Mouse (Mus musculus) neural tube, embryonic 11.5 days (tissue): Measurements from ENCODE around the gene 4933424G06Rik. TPM values are rescaled to one million over a fixed set of nuclear protein-coding genes. Genes with fewer than 3 reads are reported as not detected.
A peak's percentile ranks its signal among the peaks of the same experiment; 100 is the strongest.

Experiments used
- ATAC-seq: fragments of 200-750 bp; cut with Nextera tagmentation; 2 replicates; pipeline ENCODE4 v1.8.0; 2017; ENCODE audit warnings: moderate number of reproducible peaks, mild to moderate bottlenecking, moderate TSS enrichment, moderate library complexity; ENCODE audit not compliant: insufficient read depth, low FRiP score, low TSS enrichment
- DNase-seq: peaks from one replicate; pipeline ENCODE4 v3.0.0-alpha.2; 2015; ENCODE audit warnings: low spot score
- H3K27ac ChIP-seq: fragments of 300-500 bp; sonication (generic); 2 replicates; pipeline ENCODE4 v1.5.1; 2014; ENCODE audit warnings: low read depth, mild to moderate bottlenecking, low read length
- H3K27me3 ChIP-seq: fragments of 300-500 bp; sonication (generic); 2 replicates; pipeline ENCODE4 v1.6.1; 2014; ENCODE audit warnings: mild to moderate bottlenecking, low read length, mixed read lengths; ENCODE audit not compliant: control insufficient read depth, insufficient read depth
- H3K36me3 ChIP-seq: fragments of 300-500 bp; sonication (generic); 2 replicates; pipeline ENCODE4 v1.6.1; 2014; ENCODE audit warnings: mild to moderate bottlenecking, low read length, moderate library complexity, mixed read lengths; ENCODE audit not compliant: control insufficient read depth, insufficient read depth
- H3K4me1 ChIP-seq: fragments of 300-500 bp; sonication (generic); 2 replicates; pipeline ENCODE4 v1.6.1; 2014; ENCODE audit warnings: low read length, mixed read lengths; ENCODE audit not compliant: control insufficient read depth, insufficient read depth
- H3K4me2 ChIP-seq: fragments of 300-500 bp; sonication (generic); 2 replicates; pipeline ENCODE4 v1.6.1; 2014; ENCODE audit warnings: low read depth, mild to moderate bottlenecking, moderate library complexity
- H3K4me3 ChIP-seq: fragments of 300-500 bp; sonication (generic); 2 replicates; pipeline ENCODE4 v1.5.1; 2014; ENCODE audit warnings: low read depth, low read length
- H3K9ac ChIP-seq: fragments of 300-500 bp; sonication (generic); 2 replicates; pipeline ENCODE4 v1.6.1; 2014; ENCODE audit warnings: mild to moderate bottlenecking, low read length
- H3K9me3 ChIP-seq: fragments of 300-500 bp; sonication (generic); 2 replicates; pipeline ENCODE4 v1.6.1; 2016; ENCODE audit warnings: low read length; ENCODE audit not compliant: control insufficient read depth
- WGBS: fragments of 180-500 bp; shearing (Covaris S2); extraction: QIAGEN DNeasy Blood & Tissue Kit; methylation state at CpG from one replicate; pipeline ENCODE4 v1.1.7; 2014; 5-methylcytosine and 5-hydroxymethylcytosine counted together
- polyA plus RNA-seq: library from polyadenylated mRNA; unstranded; fragments of >200 nt; fragmentation: Nextera tagmentation; extraction: Ambion mirVana; gene quantifications from 2 replicates; pipeline ENCODE4 v1.2.1, GENCODE M21; 2014

4933424G06Rik gene
- polyA plus RNA-seq, 1 experiment from 2014 or later, result not detected

DNA sequence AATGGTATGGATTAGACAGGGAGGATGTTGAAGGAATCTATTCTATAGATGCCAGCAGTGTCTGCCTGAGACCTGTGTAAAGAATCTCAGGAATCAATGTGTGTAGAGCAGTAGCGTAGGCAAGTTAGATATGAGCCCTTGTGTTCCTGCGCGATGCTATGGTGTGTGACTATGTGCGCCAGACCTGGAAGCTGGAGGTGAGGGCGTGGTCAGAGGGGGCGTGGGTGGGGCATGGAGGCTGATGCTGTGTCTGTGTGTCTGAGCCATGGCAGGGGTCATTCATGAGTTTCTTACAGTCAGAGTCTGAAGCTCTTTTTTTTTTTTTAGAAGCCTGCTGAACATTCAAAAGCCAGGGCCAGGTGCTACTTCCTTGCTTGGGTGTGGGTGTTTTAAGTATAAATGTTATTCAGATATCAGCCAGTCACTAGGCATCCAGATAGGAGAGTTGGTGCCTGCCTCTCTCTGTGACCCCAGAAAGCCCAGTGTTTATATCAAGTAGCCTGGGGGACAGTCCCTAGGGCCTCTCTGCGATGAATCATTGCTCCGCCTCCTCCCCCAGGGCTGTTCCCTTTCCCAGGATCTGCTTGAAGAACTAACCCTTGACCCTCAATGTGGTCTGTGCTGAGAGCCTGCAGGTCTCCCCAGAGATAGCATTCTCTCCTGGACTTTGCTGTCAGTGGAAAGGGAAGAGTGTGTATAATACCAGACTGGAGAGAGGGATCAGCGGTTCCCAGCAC lies 62.4 kb downstream of the 4933424G06Rik start:
- H3K9me3 ChIP-seq, result no peaks in the 10 kb centered on the region
- no peaks in the 10 kb centered on the region for H3K4me1 ChIP-seq
- WGBS, result 82% methylated on average over 9 of the region's 9 CpGs
- H3K4me2 ChIP-seq, result no peak overlapping the region
- no peak overlapping the region for H3K9ac ChIP-seq
- no peak overlapping the region for H3K4me3 ChIP-seq
- no peak for ATAC-seq
- no peak for DNase-seq
- no peak overlapping the region for H3K27ac ChIP-seq
- H3K27me3 ChIP-seq, result peaks cover 10% of the 10 kb centered on the region
- no peaks in the 10 kb centered on the region for H3K36me3 ChIP-seq

DNA sequence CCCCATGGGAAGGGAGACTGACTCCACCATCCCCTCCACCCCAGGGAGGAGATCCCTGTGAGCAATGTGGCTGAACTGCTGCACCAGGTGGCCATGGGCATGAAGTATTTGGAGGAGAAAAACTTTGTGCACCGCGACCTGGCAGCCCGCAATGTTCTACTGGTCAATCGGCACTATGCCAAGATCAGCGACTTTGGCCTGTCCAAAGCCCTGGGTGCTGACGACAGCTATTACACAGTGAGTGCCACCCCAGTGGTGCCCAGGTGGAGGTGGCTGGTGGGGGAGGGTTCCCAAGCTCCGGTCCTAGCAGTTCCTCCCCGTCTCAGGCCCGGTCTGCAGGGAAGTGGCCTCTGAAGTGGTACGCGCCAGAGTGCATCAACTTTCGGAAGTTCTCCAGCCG lies 70.8 kb downstream of the 4933424G06Rik start:
- WGBS, result 91% methylated on average over 13 of the region's 13 CpGs
- ATAC-seq (no peak), DNase-seq (no peak)
- Histone ChIP-seq H3K4me3 (no peak overlapping the region), H3K4me1 (no peaks in the 10 kb centered on the region), H3K9me3 (no peaks in the 10 kb centered on the region), H3K27me3 (no peaks in the 10 kb centered on the region), H3K4me2 (no peak overlapping the region), H3K36me3 (no peaks in the 10 kb centered on the region), H3K27ac (no peak overlapping the region), H3K9ac (no peak overlapping the region)

DNA sequence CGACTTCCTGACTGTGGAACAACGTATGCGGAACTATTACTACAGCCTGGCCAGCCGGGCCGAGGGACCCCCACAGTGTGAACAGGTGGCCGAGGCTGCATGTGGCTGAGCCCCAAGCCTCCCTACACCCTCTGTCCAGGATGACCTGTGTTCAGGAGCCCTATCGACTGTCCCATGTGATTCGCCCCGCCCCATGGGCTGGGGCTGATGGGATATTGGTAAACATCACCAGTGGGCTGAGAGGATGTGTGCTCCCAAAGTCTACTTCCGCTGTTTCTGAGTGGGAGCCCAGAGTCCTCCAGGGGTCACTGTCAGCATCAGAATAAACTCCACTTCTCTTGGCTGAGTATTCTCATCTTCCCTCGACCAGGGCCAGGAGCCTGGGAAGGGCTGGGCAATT lies 72.5 kb downstream of the 4933424G06Rik start:
- Histone ChIP-seq H3K4me3 (no peak overlapping the region), H3K9ac (no peak overlapping the region)
- 86% methylated on average over 11 of the region's 11 CpGs for WGBS

DNA sequence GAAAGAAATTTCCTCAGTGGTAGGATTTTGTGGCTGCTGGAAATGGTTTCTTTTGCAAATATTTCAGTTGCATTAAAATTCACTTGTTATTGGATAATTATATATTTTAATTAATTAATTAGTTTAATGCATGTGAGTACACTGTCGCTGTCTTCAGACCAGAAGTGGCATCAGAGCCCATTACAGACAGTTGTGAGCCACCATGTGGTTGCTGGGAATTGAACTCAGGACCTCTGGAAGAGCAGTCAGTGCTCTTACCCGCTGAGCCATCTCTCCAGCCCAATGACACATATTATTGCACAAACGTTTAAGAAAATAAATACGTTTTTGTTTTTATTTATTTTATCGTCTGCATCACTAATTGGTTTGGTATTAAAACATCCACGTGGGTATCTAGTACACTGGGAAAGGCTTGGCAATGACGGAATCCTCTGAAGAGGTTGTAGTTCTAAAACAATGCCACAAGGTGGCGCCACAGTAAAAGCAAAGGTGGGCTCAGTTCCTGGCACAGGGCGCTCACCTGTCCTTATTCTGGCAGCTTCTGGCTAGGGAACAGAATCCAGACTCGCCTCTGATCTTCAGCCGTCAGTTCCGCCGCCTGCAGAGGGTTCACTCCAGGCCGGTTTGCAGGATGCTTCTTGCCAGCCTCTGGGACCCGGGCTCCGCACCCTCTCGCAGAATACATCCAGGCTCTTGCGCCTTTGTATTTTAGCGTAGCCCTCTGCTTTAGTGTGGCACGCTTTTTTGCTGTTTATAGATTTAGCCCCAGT lies 74.6 kb downstream of the 4933424G06Rik start:
- Histone ChIP-seq H3K27ac (no peak overlapping the region), H3K9me3 (no peaks in the 10 kb centered on the region), H3K36me3 (no peaks in the 10 kb centered on the region), H3K9ac (peak overlapping the region; percentile 70), H3K4me2 (peak overlapping the region; percentile 91), H3K4me3 (peak overlapping the region; percentile 38), H3K27me3 (no peaks in the 10 kb centered on the region), H3K4me1 (no peaks in the 10 kb centered on the region)
- 4% methylated on average over 20 of the region's 20 CpGs for WGBS
- ATAC-seq, result peak; percentile 71
- peak; percentile 79 for DNase-seq

More for the DNA sequence above, 72.5 kb downstream of the 4933424G06Rik start:
- Histone ChIP-seq H3K4me2 (no peak overlapping the region), H3K27ac (no peak overlapping the region), H3K4me1 (no peaks in the 10 kb centered on the region), H3K27me3 (no peaks in the 10 kb centered on the region), H3K36me3 (no peaks in the 10 kb centered on the region), H3K9me3 (no peaks in the 10 kb centered on the region)
- DNase-seq (no peak), ATAC-seq (no peak)

DNA sequence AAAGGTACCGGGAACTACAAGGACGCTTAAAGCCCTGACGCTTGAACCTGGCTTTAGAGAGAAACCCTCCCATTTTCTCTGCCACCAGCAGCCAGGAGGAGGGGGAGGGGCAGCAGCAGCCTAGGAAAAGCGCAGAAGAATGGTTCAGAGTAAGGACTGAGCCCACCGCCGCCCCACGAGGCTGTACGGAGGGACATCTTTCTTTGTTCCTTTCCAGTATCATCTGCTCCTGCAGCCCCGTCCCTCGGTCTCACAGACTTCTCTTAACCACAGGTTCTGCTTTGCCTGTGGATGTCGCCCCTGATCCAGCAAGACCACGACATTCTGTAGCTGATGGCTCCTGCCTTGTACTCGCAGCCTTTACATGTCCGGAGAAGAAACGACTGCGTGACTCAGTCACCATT lies 75.3 kb downstream of the 4933424G06Rik start:
- H3K27ac ChIP-seq, result no peak overlapping the region
- ATAC-seq (peak; percentile 21), DNase-seq (peak; percentile 63)
- H3K27me3 ChIP-seq, result no peaks in the 10 kb centered on the region
- H3K4me3 ChIP-seq, result peak overlapping the region; percentile 38
- WGBS, result 3% methylated on average over 16 of the region's 16 CpGs
- H3K9me3 ChIP-seq, result no peaks in the 10 kb centered on the region
- peak overlapping the region; percentile 91 for H3K4me2 ChIP-seq
- H3K36me3 ChIP-seq, result no peaks in the 10 kb centered on the region
- peak overlapping the region; percentile 70 for H3K9ac ChIP-seq
- H3K4me1 ChIP-seq, result no peaks in the 10 kb centered on the region

DNA sequence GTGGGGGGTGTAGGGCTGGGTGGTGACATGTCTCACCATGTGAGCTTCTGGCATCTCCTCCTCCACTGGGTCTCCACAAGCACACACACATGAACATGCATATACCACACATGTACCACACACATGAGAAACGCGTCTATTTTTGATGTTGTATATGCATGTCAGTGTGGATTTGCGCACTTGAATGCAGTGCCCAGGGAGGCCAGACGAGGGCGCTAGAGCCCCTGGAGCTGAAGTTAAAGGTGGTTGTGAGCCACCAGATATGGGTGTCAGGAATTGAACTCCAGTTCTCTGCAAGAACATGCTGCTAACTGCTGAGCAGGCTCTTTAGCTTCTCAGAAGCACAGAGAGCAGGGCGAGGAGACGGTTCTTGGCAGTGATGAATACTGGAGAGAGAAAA lies 76.4 kb downstream of the 4933424G06Rik start:
- no peak overlapping the region for H3K4me3 ChIP-seq
- no peak overlapping the region for H3K9ac ChIP-seq
- no peaks in the 10 kb centered on the region for H3K4me1 ChIP-seq
- no peak for DNase-seq
- 92% methylated on average over 7 of the region's 7 CpGs for WGBS
- H3K27me3 ChIP-seq, result no peaks in the 10 kb centered on the region
- H3K9me3 ChIP-seq, result no peaks in the 10 kb centered on the region
- no peak overlapping the region for H3K27ac ChIP-seq
- no peaks in the 10 kb centered on the region for H3K36me3 ChIP-seq
- H3K4me2 ChIP-seq, result no peak overlapping the region
- no peak for ATAC-seq

DNA sequence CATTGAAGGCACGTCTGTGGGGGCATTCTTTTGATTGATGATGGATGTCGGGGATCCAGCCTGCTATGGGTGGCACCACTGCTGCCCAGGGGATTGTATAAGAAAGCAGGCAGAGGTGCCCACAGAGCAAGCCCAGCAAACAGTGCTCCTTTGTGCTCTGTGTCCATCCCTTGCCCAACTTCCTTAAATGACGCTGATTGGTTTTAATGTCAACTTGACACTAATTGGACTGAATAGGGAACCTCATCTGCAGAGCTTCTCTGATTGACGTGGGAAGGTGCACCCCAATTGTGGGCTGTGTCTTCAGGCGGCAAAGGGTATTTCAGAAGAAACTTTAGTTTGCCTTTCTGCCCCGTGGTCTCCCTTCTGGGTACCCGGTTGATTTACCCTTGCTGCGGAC lies 79.5 kb downstream of the 4933424G06Rik start:
- peaks cover 4% of the 10 kb centered on the region; the same call in 1 of the 2 replicates for H3K36me3 ChIP-seq
- 82% methylated on average over 8 of the region's 8 CpGs for WGBS
- H3K9ac ChIP-seq, result no peak overlapping the region
- H3K27ac ChIP-seq, result no peak overlapping the region
- ATAC-seq, result no peak
- H3K27me3 ChIP-seq, result no peaks in the 10 kb centered on the region
- DNase-seq, result no peak
- no peak overlapping the region for H3K4me3 ChIP-seq
- no peak overlapping the region for H3K4me2 ChIP-seq
- no peaks in the 10 kb centered on the region for H3K9me3 ChIP-seq
- H3K4me1 ChIP-seq, result no peaks in the 10 kb centered on the region

DNA sequence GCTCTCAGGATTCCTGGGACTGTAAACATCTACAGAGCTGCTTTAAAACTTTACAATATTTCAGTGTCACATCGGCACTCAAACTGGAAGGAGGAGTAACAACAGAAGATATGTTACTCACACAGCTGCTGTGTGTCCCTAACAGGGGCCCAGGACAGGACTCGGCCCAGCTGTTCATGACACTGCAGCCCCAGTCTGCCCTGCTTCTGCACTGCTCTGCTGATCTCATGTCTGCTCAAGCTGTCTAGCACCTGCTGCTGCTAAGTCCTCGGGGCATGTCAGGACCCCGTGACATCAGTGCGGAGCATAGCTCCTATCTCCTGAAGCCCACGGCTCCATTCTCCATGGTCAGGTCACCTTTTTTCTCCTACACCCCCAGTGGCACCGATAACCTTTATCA lies 86.8 kb downstream of the 4933424G06Rik start:
- Histone ChIP-seq H3K4me2 (no peak overlapping the region), H3K27me3 (no peaks in the 10 kb centered on the region), H3K27ac (no peak overlapping the region), H3K9me3 (no peaks in the 10 kb centered on the region), H3K9ac (no peak overlapping the region), H3K4me1 (no peaks in the 10 kb centered on the region), H3K36me3 (peaks cover 20% of the 10 kb centered on the region), H3K4me3 (no peak overlapping the region)
- WGBS, result 89% methylated on average over 7 of the region's 7 CpGs
- DNase-seq, result no peak
- ATAC-seq, result no peak

DNA sequence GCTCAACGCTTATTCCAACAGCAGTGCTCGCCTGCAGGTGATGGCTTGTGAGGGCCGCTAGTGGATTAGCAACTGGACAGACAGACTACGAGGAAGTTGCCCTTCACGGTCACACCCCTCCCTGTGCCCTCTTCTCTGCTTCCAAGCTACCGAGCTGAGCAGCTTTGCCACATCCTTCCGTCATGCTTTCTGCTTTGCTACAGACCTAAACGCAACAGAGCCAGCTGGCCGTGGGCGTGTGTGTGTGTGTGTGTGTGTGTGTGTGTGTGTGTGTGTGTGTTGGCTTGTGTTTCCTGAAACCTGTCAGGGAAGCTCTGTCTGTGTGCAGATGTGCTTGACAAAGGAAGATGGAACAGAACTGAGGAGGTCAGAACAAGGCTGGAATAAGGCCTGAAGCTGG lies 87.5 kb downstream of the 4933424G06Rik start:
- peaks cover 22% of the 10 kb centered on the region for H3K36me3 ChIP-seq
- H3K27me3 ChIP-seq, result no peaks in the 10 kb centered on the region
- H3K9me3 ChIP-seq, result no peaks in the 10 kb centered on the region
- H3K4me3 ChIP-seq, result no peak overlapping the region
- no peak overlapping the region for H3K9ac ChIP-seq
- 89% methylated on average over 10 of the region's 10 CpGs for WGBS
- H3K27ac ChIP-seq, result no peak overlapping the region
- no peak overlapping the region for H3K4me2 ChIP-seq
- no peak for DNase-seq
- no peak for ATAC-seq
- H3K4me1 ChIP-seq, result no peaks in the 10 kb centered on the region
